Mouse (Mus musculus) limb, embryonic 10.5 days (tissue): ENCODE measurements around the gene Pik3cd. TPM values are rescaled to one million over a fixed set of nuclear protein-coding genes. Genes with fewer than 3 reads are reported as not detected.
"Not testable (repeated sequence)": the region's sequence is repeated elsewhere in the genome, so short reads cannot be mapped to it uniquely, and the experiment has no call there.

ENCODE experiments used
- DNase-seq: peaks from one replicate; pipeline ENCODE4 v3.0.0-alpha.2; 2017; ENCODE audit warnings: low spot score
- H3K27ac ChIP-seq: fragments of 300-500 bp; sonication (generic); 2 replicates; pipeline ENCODE4 v1.5.1; 2016; ENCODE audit warnings: mild to moderate bottlenecking
- H3K27me3 ChIP-seq: fragments of 300-500 bp; sonication (generic); 2 replicates; pipeline ENCODE4 v1.6.1; 2016; ENCODE audit warnings: low read depth, mild to moderate bottlenecking; ENCODE audit not compliant: poor library complexity, severe bottlenecking
- H3K36me3 ChIP-seq: fragments of 300-500 bp; sonication (generic); 2 replicates; pipeline ENCODE4 v1.6.1; 2016; ENCODE audit warnings: mild to moderate bottlenecking, moderate library complexity
- H3K4me1 ChIP-seq: fragments of 300-500 bp; sonication (generic); 2 replicates; pipeline ENCODE4 v1.6.1; 2016
- H3K4me3 ChIP-seq: fragments of 300-500 bp; sonication (generic); 2 replicates; pipeline ENCODE4 v1.5.1; 2016; ENCODE audit warnings: mild to moderate bottlenecking, moderate library complexity
- H3K9me3 ChIP-seq: fragments of 300-500 bp; sonication (generic); replicated peaks from 2 replicates; pipeline ENCODE4 v1.6.1; 2016; ENCODE audit warnings: mild to moderate bottlenecking
- whole genome bisulfite sequencing: fragments of 180-500 bp; shearing (Covaris S2); methylation state at CpG from one replicate; pipeline ENCODE4 v1.1.7; 2016; 5-methylcytosine and 5-hydroxymethylcytosine counted together
- polyA plus RNA-seq: library from polyadenylated mRNA; unstranded; fragments of >200 nt; fragmentation: Nextera tagmentation; extraction: Ambion mirVana; gene quantifications from 2 replicates; pipeline ENCODE4 v1.2.1, GENCODE M21; 2016

Pik3cd gene
- polyA plus RNA-seq, 1 experiment from 2014 or later, result 3.4 TPM

DNA sequence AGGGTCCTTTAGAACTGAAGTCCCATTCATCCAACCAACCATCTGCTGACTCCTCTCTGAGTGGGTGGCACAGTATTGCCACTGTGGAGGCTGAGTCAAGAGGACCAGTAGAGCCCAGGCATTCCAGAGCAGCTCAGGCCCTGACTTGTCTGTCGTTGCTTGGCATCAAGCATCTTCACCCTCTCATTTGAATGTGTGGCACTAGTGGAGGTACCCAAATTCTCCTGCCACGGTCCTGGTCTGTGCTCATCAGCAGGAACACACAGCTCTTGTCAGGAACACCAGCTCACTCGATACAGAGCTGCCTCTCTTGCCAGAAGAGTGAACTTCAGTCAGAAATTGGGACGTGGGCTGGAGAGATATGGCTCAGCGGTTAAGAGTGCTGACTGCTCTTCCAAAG lies 78.7 kb downstream of the Pik3cd start:
- H3K9me3 ChIP-seq, result no peaks in the 10 kb centered on the region
- DNase-seq, result no peak
- peaks cover 4% of the 10 kb centered on the region; the same call in 1 of the 2 replicates for H3K4me1 ChIP-seq
- peaks cover 25% of the 10 kb centered on the region for H3K36me3 ChIP-seq
- no peak overlapping the region for H3K4me3 ChIP-seq
- no peak overlapping the region for H3K27ac ChIP-seq
- WGBS, result 90% methylated on average over 5 of the region's 5 CpGs
- no peaks in the 10 kb centered on the region for H3K27me3 ChIP-seq

DNA sequence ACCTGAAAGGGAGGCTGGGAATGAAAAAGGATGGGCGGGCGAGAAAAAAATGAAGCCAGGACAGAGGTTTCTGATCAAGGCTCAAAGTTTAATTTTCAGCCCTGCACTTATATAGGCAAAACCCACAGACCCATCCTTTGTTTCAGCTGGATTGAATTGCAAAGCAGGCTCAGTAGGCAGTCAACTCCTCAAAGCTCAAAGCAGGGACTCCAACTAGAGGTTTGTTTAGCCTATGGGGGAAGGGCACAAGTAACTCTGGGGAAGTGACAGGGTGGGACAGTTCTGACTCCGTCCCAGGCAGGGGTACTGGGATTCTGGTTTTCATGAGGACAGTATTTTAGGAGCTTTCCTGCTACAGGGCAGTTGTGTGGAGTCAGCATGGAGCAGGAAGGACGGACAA lies 81.1 kb downstream of the Pik3cd start:
- no peak for DNase-seq
- H3K4me1 ChIP-seq, result peaks cover 4% of the 10 kb centered on the region; the same call in 1 of the 2 replicates
- 65% methylated on average over 4 of the region's 4 CpGs for WGBS
- H3K9me3 ChIP-seq, result no peaks in the 10 kb centered on the region
- H3K4me3 ChIP-seq, result no peak overlapping the region
- H3K27ac ChIP-seq, result no peak overlapping the region
- H3K27me3 ChIP-seq, result no peaks in the 10 kb centered on the region
- H3K36me3 ChIP-seq, result peaks cover 14% of the 10 kb centered on the region

DNA sequence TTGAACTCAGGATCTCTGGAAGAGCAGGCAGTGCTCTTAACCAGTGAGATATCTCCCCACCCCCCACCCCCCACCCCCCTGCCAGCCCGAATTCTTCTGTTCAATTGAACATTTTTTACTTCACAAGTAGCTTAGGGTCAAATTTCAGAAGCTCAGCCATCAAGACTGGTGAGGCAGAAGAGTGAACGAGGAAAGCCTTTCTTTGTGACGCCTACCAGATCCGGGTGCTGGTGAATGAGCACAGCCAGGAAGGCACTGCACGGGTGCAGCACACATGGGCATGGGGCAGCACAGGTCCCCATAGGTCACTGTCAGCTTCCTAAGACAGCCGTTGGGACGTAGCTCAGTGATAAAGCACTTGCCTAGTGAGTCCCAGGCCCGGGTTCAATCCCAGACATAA lies 82.4 kb downstream of the Pik3cd start:
- no peak overlapping the region for H3K27ac ChIP-seq
- H3K36me3 ChIP-seq, result peaks cover 27% of the 10 kb centered on the region
- H3K4me1 ChIP-seq, result peaks cover 4% of the 10 kb centered on the region; the same call in 1 of the 2 replicates
- no peak for DNase-seq
- H3K4me3 ChIP-seq, result no peak overlapping the region
- WGBS, result 41% methylated on average over 8 of the region's 8 CpGs
- no peaks in the 10 kb centered on the region for H3K9me3 ChIP-seq
- no peaks in the 10 kb centered on the region for H3K27me3 ChIP-seq

DNA sequence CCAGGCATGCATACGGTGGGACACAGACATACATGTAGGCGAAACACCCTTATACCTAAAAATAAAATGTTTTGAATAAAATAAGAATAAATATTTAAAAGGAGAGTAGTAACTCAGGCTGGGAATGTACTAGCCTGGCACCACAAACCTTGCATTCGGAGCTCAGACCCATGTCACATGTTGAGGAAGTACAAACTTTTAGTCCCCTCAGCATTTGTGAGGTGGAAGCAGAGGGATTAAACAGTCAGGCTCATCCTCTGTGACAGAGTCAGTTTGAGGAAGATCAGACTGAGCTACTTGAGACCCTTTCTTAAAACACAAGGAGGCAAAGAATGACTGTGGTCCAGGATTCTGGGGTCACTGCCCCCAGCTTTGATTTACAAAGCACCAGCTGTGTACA lies 85.4 kb downstream of the Pik3cd start:
- peaks cover 11% of the 10 kb centered on the region; the same call in 1 of the 2 replicates for H3K4me1 ChIP-seq
- DNase-seq, H3K27me3 ChIP-seq, H3K9me3 ChIP-seq, H3K4me3 ChIP-seq, H3K27ac ChIP-seq: not testable (repeated sequence)
- WGBS, result 82% methylated on average over 3 of the region's 3 CpGs
- H3K36me3 ChIP-seq, result peaks cover 25% of the 10 kb centered on the region

DNA sequence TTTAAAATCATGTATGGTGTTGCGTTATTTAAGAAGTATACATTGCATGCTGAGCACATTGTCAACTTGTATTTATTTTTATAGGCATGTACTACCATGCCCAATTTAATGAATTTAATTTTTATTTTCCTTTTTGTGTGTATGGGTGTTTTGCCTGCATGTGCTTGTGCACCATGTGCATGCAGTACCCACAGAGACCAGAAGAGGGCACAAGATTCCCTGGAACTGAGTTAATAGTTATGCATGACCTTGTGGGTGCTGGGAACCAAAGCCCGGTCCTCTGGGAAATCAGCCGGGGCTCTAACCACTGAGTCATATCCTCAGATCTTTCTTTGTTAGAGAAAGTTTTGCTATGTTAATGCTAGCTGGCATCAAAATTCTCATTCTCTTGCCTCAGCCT lies 87.5 kb downstream of the Pik3cd start:
- DNase-seq, result no peak
- Histone ChIP-seq H3K27ac (no peak overlapping the region), H3K9me3 (no peaks in the 10 kb centered on the region), H3K4me3 (no peak overlapping the region), H3K4me1 (peaks cover 8% of the 10 kb centered on the region; the same call in 1 of the 2 replicates), H3K36me3 (peaks cover 25% of the 10 kb centered on the region), H3K27me3 (no peaks in the 10 kb centered on the region)
- over 99% methylated on average over 3 of the region's 3 CpGs for WGBS

DNA sequence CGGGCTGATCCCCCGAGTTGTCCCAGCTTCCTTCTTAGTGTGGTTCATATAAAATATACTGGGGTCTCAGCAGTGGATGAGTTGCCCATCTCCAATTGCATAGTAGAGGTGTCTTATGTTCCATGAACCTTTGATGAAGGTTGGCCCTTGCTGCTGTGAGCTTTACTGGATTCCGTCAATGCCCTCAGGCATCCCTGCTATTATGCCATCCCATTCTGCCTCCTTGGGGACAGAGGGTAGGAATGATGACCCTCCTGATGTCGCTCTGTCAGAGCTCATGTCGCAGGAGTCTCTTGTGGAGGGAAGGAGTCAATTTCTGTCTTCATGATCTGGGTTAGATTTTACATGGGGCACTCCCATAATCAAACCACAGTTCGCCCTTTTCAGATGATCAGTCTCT lies 88.9 kb downstream of the Pik3cd start:
- H3K4me3 ChIP-seq, H3K9me3 ChIP-seq, H3K27me3 ChIP-seq, DNase-seq, H3K27ac ChIP-seq: not testable (repeated sequence)
- Histone ChIP-seq H3K4me1 (peaks cover 14% of the 10 kb centered on the region), H3K36me3 (peaks cover 20% of the 10 kb centered on the region)
- 81% methylated on average over 6 of the region's 6 CpGs for WGBS

DNA sequence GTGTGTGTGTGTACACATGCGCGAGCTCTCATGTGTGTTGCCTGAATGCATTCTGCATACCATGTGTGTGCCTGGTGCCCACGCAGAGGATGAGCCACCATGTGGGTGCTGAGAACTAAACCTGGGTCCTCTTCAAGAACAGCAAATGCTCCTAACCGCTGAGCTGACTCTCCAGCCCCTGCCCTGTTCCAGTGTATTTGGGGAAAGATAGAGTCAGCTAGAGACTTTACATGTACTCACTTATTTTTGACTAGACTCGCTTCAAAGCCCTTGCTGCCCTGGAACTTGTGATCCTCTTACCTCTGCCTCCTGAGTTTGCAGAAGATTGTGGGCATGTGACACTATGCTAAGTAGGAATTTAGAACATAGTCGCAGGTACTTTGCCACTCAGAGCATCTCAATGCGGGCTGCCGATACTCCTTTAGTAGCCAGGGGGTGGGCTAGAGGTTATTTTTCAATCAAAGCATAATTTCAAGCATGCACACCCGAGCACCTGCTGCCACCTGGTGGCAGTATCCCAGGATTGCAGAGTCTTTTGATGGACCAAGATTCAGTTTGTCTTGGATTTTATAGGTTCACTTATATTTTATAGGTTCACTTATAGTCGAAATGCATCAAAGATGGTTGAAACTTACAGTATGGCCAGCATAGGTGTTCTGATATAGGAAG lies 90.9 kb downstream of the Pik3cd start:
- DNase-seq, result peak; percentile 73
- H3K27me3 ChIP-seq, result no peaks in the 10 kb centered on the region
- no peaks in the 10 kb centered on the region for H3K9me3 ChIP-seq
- no peak overlapping the region for H3K27ac ChIP-seq
- peaks cover 33% of the 10 kb centered on the region for H3K4me1 ChIP-seq
- no peak overlapping the region for H3K4me3 ChIP-seq
- peaks cover 20% of the 10 kb centered on the region for H3K36me3 ChIP-seq
- 56% methylated on average over 10 of the region's 10 CpGs for WGBS

DNA sequence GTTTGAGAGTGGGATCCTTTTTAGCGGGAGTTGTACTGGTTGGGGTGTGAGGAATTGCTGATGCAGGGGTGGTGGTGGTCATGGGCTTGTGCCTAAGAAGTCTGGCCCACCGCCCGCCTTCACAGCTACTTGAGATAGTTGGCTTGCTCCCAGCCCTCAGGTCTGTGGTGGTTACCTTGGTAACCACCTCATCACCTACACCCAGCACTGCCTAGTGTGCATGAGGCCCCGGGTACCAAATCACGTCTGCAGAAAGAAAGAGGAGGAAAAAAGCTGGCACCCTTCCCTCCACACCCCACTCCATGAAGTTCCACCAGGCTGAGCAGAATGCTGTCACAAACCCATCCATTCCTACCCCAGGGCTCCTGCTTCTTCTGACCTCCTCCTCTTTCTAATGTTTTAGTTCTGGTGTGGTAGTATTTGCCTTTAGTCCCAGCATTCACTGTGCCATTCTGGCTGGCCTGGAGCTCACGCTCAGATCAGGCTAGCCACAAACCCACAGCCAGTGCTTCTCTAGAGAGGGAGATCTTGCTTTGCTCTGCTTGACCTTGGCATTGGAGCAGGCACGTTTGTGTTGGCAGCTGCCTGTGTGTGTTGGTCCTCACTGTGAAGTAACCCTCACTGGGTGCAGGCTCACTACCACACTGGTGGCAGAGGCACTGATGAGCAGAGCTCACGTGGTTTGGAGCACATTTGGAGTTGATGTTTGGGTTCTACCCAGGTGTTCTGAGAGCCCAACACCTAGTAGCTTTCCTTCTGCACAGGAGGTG lies 92.9 kb downstream of the Pik3cd start:
- no peaks in the 10 kb centered on the region for H3K9me3 ChIP-seq
- H3K4me3 ChIP-seq, result no peak overlapping the region
- H3K27me3 ChIP-seq, result no peaks in the 10 kb centered on the region
- peaks cover 39% of the 10 kb centered on the region for H3K4me1 ChIP-seq
- 78% methylated on average over 8 of the region's 8 CpGs for WGBS
- DNase-seq, result no peak
- no peak overlapping the region for H3K27ac ChIP-seq
- H3K36me3 ChIP-seq, result peaks cover 2% of the 10 kb centered on the region

DNA sequence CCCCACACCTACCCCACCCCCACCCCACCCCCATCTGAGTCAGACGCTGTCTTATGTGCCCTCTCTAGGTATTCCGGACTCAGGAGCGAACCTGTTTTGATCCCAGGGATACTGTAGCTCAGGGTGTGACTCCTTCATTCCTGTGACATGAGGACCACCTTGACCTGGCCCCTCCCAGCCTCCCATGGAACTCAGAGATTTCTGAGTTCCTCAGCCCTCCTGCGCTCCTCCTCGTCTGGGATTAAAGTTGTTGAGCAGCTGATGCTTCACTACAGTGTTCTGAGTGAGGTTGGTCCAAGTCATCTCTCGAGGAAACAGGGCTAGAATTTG lies 94.1 kb downstream of the Pik3cd start:
- Histone ChIP-seq H3K4me3 (no peak overlapping the region), H3K4me1 (peaks cover 31% of the 10 kb centered on the region), H3K27me3 (no peaks in the 10 kb centered on the region), H3K36me3 (peaks cover 9% of the 10 kb centered on the region; the same call in 1 of the 2 replicates), H3K9me3 (no peaks in the 10 kb centered on the region), H3K27ac (no peak overlapping the region)
- 86% methylated on average over 6 of the region's 6 CpGs for WGBS
- no peak for DNase-seq

DNA sequence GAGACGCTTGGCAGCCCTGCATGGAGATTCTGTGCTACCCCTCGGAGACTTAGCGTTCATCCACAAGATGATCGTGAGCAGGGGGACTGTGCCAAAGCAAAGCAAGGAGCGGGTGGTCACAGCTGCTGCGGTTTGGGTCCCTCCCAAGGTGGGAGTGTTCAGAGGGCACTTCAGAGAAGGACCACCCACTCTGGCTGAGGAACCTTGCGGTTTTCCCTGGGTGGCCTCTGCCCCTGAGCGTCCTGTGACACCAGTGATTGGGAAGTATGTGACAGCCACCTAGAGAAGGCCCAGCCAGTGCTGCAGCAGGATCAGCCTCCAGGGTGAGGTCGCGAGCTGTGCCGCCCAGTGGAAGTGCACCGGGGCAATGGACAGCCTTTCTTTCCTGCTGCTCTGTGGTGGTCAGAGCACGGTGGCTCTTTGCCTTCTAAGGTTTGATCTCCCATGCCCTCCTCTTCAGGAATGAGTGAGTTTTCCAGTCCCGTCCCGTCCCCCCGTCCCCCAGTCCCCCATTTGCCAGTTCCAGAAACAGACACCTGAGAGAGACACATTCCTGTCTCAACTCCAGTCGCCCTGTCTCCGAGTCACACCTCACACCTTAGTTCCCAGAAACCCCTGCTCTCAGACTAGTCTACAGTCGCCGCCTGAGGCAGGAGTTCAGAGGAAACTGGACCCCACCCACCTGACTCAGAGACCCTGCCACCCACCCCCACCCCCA lies 94.6 kb downstream of the Pik3cd start:
- Histone ChIP-seq H3K9me3 (no peaks in the 10 kb centered on the region), H3K36me3 (peaks cover 9% of the 10 kb centered on the region; the same call in 1 of the 2 replicates), H3K27me3 (no peaks in the 10 kb centered on the region), H3K27ac (peak overlapping the region; percentile 26; the same call in 1 of the 2 replicates), H3K4me3 (no peak overlapping the region), H3K4me1 (peaks cover 31% of the 10 kb centered on the region)
- 57% methylated on average over 20 of the region's 20 CpGs for whole genome bisulfite sequencing
- DNase-seq, result no peak

DNA sequence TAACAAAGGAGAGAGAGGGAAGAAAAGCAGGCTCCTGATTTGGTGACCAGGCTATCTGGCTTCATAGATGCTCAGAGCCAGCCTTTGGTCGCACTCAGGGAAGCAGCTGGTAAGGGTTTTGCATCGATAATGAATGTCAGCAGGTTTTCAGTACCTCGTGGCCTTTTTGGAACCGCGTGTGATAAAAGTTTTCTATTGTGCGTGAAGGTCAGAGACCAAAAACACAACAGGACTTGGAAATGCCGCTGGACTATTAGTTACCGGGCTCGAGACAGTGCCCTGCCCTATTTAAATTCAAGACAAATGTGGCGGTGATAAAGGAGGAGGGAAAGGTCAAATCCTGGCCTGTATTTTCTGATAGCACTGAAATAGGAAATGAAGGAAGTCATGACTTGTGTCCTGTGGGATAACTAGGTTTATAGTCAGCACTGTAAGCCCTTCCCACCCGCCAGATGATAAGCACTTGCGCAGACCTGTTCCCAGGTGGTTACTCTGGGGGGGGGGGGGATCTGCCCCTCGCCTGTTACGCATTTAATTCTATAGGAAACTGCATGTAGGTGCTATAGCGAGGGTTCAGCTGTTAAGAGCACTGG lies 95.5 kb downstream of the Pik3cd start:
- no peaks in the 10 kb centered on the region for H3K27me3 ChIP-seq
- H3K4me1 ChIP-seq, result peaks cover 31% of the 10 kb centered on the region
- H3K4me3 ChIP-seq, result no peak overlapping the region
- WGBS, result 63% methylated on average over 15 of the region's 15 CpGs
- H3K36me3 ChIP-seq, result peaks cover 9% of the 10 kb centered on the region; the same call in 1 of the 2 replicates
- no peak for DNase-seq
- no peak overlapping the region for H3K27ac ChIP-seq
- H3K9me3 ChIP-seq, result no peaks in the 10 kb centered on the region

DNA sequence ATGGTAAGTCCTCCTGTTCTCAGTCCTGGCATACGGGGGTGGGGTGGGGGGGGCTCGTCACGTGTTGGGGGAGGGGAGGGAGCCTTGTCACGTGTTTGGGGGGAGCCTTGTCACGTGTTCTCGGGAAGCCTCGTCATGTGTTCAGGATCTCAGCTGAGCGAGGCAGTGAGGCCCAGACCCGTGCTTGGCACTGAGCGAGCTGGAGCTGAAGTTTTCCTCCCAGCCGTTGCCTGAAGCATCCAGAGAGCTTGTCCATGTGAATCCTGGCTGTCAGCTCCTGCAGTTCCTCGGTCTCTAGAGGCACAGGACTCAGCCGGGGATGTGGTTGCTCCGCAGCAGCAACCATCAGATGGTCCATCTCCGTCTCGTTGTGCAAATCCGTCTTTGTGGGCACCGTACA lies 96.3 kb downstream of the Pik3cd start:
- Histone ChIP-seq H3K4me1 (peaks cover 36% of the 10 kb centered on the region), H3K9me3 (no peaks in the 10 kb centered on the region), H3K4me3 (no peak overlapping the region), H3K27ac (no peak overlapping the region), H3K27me3 (no peaks in the 10 kb centered on the region), H3K36me3 (peaks cover 9% of the 10 kb centered on the region; the same call in 1 of the 2 replicates)
- no peak for DNase-seq
- WGBS, result 88% methylated on average over 18 of the region's 18 CpGs
